Mouse (Mus musculus) MEL-GATA-1-ER (cell line): ENCODE results near the gene Ocrl.
A peak's percentile ranks its signal among the peaks of the same experiment; 100 is the strongest.

Source experiments
- DNase-seq: peaks from one replicate; pipeline ENCODE4 v3.0.0-alpha.2; 2012; ENCODE audit warnings: low read depth; ENCODE audit errors: extremely low read depth

Gene Ocrl

GRCm38 (mm10) chrX:47976551-47976950, 64.4 kb downstream of the Ocrl start:
- DNase-seq, result peak; percentile 71

DNA sequence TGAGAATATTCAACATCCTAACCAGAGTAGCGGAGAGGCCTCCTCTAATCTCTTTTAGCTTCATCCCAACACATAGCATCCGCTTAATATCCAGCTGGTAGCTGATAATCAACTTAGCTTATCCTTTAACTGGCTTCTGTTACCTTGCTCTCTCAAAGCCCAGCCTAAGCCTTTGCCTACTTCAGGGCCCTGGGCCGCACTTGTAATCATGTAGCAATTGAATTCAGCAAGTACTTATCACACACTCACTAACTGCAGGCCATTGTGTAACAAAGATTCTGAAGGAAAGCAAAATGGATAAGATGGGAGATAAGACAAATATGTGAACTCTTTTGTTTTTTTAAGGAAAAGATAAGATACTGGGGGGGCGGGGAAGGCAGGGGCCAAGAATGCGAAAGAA, 64.9 kb downstream of the Ocrl start:
- no peak for DNase-seq

DNA sequence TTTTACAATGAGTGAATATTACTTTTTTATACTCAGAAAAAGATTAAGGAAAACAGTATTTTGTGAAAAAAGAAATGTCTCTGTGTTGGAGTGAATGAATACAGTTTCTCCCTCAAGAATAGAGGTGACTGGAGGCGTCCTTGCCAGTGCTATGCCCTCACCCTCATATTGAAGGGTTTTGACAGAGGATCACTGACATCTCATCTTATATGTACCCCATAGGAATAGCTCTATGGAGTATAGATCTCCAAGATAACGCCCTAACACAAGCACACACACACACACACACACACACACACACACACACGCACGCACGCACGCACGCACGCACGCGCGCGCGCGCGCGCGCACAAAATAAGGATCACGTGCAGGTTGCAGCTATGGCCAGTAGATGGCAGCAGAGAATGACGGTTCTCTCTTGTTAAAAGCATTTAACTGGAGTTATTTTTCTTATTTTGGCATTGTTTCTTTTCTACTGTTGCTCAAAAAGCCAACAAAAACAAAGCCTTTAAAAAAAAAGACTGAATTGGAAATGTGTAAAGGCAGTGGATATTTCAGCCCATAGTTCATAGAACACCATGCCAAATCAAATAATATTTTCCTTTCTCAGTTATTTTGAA, 72.9 kb downstream of the Ocrl start:
- DNase-seq, result peak; percentile 20

- DNase-seq, result no peak
Measured at GRCm38 (mm10) chrX:47988024-47988423, 75.8 kb downstream of the Ocrl start.

- DNase-seq, result peak; percentile 5
Measured at GRCm38 (mm10) chrX:47992606-47993005, 80.4 kb downstream of the Ocrl start.

DNA sequence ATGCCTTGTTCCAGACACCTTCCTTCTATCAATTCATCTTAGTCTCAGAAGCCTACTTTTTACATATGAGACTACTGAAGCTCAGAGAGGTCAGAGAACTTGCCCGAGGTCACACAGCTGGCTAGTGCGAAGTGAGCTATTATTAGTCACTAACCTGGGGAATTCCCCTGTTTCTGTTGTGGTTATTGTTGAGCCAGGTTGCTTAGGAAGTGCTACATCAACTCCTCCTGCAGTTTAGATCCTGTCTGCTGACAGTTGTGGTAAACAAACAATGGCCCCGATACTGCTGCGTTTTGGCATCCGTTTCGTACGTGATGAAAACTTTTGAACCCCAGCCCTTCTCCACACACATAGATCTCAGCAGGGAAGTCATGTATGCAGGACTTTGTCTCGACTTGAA, 86.2 kb downstream of the Ocrl start:
- no peak for DNase-seq

DNA sequence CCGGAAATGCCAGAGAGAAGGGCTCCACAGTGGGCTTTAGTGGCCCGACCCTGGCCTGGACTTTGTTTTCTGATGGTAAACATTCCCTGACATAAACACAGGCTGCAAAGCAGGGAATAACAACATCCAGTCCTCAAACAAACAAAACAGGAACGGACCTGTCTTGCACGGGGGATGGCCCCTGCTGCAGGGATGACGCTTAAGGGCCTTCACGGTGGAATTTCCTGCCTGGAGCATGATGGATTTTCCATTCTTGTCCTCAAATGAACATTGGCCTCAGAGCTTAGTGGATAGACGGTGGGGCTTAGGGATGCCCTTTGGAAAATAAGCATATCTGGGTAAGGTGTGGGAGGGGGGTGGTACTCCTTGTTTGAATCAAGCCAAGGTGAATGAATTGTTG, 89.0 kb downstream of the Ocrl start:
- DNase-seq, result no peak

DNA sequence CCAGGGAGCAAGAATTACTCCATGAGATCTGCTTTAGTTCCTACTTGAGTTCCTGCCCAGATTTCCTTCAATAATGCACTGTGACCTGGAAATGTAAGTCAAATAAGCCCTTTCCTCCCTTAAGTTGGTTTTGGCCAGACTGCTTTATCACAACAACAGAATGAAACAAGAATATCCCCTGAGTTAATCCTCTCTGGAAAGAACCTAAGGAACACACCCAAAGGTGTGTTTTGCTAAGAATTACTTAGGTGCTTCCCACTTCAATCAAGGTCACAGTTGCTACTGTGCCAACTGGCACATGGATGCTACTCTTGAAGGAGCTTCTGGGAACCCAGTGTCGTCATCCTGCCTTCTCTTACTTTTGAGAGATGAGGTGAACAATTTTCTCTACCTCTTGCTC, 92.6 kb downstream of the Ocrl start:
- DNase-seq, result no peak

DNA sequence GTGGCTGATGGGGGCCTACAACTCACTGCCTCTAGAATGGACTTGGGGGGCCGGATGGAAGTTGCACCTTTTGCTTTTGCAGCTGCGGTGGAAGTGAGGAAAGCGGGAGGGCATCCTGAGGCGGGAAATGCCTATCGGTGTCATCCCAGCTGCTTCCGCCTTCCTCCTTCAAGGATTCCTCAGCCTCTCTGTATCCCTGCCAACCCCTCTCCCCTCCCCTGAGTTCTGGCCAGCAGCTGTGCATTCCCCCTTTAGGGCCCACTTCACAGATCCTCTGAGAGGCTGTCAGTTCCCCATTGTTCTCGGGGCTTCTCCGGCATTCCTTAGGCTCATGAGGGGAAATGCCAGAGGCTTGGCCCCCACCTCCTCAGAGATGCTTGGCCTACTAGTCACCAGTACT, 93.9 kb downstream of the Ocrl start:
- no peak for DNase-seq

DNA sequence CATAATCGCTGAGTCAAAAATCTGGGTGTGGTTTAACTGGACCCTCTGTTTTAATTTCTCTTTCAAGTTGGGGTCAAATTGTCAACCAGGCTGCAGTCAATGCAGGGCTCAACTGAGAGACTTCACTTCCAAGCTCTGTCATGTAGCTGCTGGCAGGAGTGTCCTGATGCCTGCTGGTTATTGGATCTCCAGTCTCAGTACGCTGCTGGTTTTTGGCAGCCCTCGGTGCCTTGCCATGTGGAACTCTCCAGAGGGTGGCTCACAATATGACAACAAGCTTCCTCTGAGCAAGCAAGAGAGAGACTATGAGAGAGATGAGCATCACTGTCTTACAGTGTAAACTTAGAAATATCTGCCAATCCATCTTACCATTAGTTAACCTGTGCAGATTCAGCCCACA, 99.5 kb downstream of the Ocrl start:
- DNase-seq, result no peak
